Mouse (Mus musculus) midbrain, embryonic 12.5 days (tissue): ENCODE data around the gene Npas3. TPM values are rescaled to one million over a fixed set of nuclear protein-coding genes. Genes with fewer than 3 reads are reported as not detected.
A peak's percentile ranks its signal among the peaks of the same experiment; 100 is the strongest.

Experiments
- ATAC-seq: fragments of 200-750 bp; cut with Nextera tagmentation; 2 replicates; pipeline ENCODE4 v1.8.0; 2017; ENCODE audit warnings: low read depth, moderate TSS enrichment, moderate library complexity; ENCODE audit not compliant: low FRiP score
- H3K27ac ChIP-seq: fragments of 300-500 bp; sonication (generic); replicated peaks from 2 replicates; pipeline ENCODE4 v1.5.1; 2016; ENCODE audit warnings: mild to moderate bottlenecking
- H3K27me3 ChIP-seq: fragments of 300-500 bp; sonication (generic); 2 replicates; pipeline ENCODE4 v1.6.1; 2016; ENCODE audit warnings: mild to moderate bottlenecking
- H3K36me3 ChIP-seq: fragments of 300-500 bp; sonication (generic); 2 replicates; pipeline ENCODE4 v1.6.1; 2016
- H3K4me1 ChIP-seq: fragments of 300-500 bp; sonication (generic); 2 replicates; pipeline ENCODE4 v1.6.1; 2016
- H3K4me2 ChIP-seq: fragments of 300-500 bp; sonication (generic); replicated peaks from 2 replicates; pipeline ENCODE4 v1.6.1; 2016; ENCODE audit warnings: mild to moderate bottlenecking, moderate library complexity
- H3K4me3 ChIP-seq: fragments of 300-500 bp; sonication (generic); 2 replicates; pipeline ENCODE4 v1.5.1; 2016; ENCODE audit warnings: mild to moderate bottlenecking
- H3K9ac ChIP-seq: fragments of 300-500 bp; sonication (generic); replicated peaks from 2 replicates; pipeline ENCODE4 v1.6.1; 2016; ENCODE audit warnings: mild to moderate bottlenecking, moderate library complexity
- H3K9me3 ChIP-seq: fragments of 300-500 bp; sonication (generic); 2 replicates; pipeline ENCODE4 v1.6.1; 2016; ENCODE audit warnings: mild to moderate bottlenecking
- WGBS: fragments of 180-500 bp; shearing (Covaris S2); methylation state at CpG from one replicate; pipeline ENCODE4 v1.1.7; 2016; 5-methylcytosine and 5-hydroxymethylcytosine counted together
- polyA plus RNA-seq: library from polyadenylated mRNA; unstranded; fragments of >200 nt; fragmentation: Nextera tagmentation; extraction: Ambion mirVana; gene quantifications from 2 replicates; pipeline ENCODE4 v1.2.1, GENCODE M21; 2016

Npas3 gene
- polyA plus RNA-seq = 30.0 TPM in 2 replicates

DNA sequence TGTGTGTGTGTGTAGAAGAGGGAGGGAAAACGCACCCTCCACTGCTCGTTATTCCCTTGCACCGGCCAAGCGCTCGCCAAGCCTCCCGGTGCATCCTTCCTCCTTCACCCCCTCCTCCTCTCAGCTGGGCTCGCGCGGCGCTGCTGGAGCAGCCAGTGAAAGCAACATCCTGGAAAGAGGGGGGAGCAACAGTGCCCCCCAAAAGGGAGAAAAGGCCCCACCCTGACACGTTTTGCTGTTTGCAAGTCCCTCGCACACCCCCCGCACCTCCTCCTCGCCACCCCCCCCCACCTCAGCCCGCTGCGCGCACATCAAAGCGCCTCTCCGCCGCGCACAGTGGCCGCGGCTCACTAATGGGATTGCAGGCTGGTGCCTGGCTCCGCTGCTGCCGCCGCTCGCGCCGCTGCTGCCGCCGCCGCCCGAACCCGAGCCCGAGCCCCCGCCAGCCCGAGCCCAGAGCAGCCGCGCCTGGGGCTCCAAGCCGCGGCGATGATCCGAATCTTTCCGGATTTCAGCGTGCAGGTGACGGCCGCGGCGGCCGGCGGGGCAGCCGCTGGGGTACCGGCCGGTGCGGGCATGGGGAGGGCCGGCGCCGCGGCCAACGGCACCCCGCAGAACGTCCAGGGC, at the start of gene Npas3:
Gene Npas3, plus strand, starts transcription at position 577 of the 627 bp plus-strand sequence.
- Histone ChIP-seq H3K4me3 (peak within 1 kb of the TSS; percentile 92), H3K4me1 (peaks cover 37% of the 10 kb centered on the region), H3K4me2 (peak within 1 kb of the TSS; percentile 81), H3K27ac (peak within 1 kb of the TSS; percentile 97), H3K27me3 (no peaks in the 10 kb centered on the region; the same call in 1 of the 2 replicates), H3K36me3 (no peaks in the 10 kb centered on the region), H3K9ac (peak within 1 kb of the TSS; percentile 96), H3K9me3 (no peaks in the 10 kb centered on the region)
- WGBS = 1% methylated on average over 54 of the region's 62 CpGs
- ATAC-seq = peak; percentile 80

DNA sequence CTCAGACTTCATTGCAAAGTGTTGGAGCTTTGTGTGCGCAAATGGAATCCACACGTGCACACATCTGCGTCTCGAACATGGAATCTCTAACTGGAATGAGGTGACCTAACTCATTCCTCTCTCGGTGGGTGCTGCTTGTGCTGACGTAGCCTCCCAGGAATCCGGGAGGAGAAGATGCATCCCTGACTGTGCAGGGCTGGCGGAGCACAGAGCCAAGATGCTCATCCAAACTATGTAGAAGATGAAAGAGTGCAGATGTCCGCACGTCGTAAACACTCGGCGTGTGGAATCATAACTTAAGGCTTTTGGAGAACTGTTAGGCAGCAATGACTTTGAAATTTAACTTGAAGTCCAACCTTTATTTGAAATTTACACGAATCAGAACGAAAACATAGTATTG, 31.3 kb upstream of the Npas3 start:
- H3K27ac ChIP-seq = no peak overlapping the region
- H3K9ac ChIP-seq = no peak overlapping the region
- H3K4me2 ChIP-seq = no peak overlapping the region
- 90% methylated on average over 15 of the region's 15 CpGs for WGBS
- no peaks in the 10 kb centered on the region for H3K27me3 ChIP-seq
- H3K9me3 ChIP-seq = no peaks in the 10 kb centered on the region
- no peak overlapping the region for H3K4me3 ChIP-seq
- H3K36me3 ChIP-seq = no peaks in the 10 kb centered on the region
- ATAC-seq = no peak
- H3K4me1 ChIP-seq = no peaks in the 10 kb centered on the region

DNA sequence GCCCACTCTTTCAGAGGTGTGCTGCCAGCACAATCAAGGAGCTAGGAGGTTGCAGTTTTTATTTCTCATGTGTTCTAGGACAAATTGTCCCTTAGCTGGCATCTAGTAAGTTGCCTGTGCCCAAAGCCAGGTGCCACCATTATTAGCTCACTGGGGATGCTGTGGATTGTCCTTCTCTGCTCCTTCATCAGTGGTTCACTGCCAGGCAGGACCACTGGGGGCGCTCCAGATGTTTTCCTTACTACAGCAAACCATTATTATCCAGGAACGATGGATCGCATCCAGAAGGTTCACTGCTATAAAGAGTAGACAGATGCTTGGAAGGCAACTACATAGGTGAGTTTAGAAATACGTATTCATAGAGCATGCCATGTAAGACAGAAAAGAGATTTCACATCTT, 25.7 kb upstream of the Npas3 start:
- no peak overlapping the region for H3K27ac ChIP-seq
- H3K4me3 ChIP-seq = no peak overlapping the region
- no peaks in the 10 kb centered on the region for H3K9me3 ChIP-seq
- no peak overlapping the region for H3K9ac ChIP-seq
- no peak overlapping the region for H3K4me2 ChIP-seq
- no peaks in the 10 kb centered on the region for H3K36me3 ChIP-seq
- WGBS = 68% methylated on average over 4 of the region's 4 CpGs
- no peaks in the 10 kb centered on the region for H3K27me3 ChIP-seq
- H3K4me1 ChIP-seq = no peaks in the 10 kb centered on the region
- no peak for ATAC-seq

DNA sequence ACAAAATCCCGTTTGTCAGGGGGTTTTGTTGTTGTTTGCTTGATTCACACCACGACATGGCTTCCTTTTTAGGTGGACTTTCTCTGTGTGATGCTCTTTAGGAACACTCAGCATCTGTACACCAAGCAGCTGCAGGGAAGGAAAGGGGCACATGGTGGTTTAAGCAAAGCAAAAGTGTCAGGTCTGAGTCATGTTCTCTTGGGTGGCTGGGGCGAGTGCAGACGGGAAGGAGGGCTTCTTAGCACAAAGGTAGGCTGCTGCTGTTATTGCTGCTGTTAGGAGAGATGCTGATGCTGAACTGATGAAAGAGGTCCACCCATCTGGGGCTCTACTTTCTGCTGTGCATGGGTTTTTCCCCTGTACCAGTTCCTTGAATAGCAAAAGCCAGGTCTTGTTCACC, 21.1 kb upstream of the Npas3 start:
- Histone ChIP-seq H3K27me3 (peaks cover 4% of the 10 kb centered on the region; the same call in 1 of the 2 replicates), H3K4me3 (no peak overlapping the region), H3K4me1 (no peaks in the 10 kb centered on the region), H3K27ac (no peak overlapping the region), H3K9me3 (no peaks in the 10 kb centered on the region), H3K4me2 (no peak overlapping the region), H3K9ac (no peak overlapping the region), H3K36me3 (no peaks in the 10 kb centered on the region)
- 49% methylated on average over 4 of the region's 4 CpGs for WGBS
- no peak for ATAC-seq

DNA sequence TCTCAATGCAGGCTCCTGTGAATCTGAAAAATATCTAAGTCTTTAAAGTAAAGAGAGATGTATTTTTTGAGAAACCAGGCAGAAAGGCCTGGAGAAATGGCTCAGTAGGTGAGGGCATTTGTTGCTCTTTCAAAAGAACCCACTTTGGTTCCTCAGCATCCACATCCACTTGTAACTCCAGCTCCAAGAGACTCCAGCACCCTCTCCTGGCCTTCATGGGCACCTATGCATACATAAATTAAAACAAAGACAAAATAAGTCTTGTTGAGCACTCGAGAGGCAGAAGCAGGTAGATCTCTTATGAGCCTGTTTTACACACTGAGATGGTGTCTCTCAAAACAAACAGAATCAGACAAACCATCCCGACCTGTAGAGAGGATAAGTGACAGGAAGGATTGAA, 19.1 kb upstream of the Npas3 start:
- H3K4me1 ChIP-seq = no peaks in the 10 kb centered on the region
- WGBS = 76% methylated on average over 2 of the region's 2 CpGs
- no peak for ATAC-seq

DNA sequence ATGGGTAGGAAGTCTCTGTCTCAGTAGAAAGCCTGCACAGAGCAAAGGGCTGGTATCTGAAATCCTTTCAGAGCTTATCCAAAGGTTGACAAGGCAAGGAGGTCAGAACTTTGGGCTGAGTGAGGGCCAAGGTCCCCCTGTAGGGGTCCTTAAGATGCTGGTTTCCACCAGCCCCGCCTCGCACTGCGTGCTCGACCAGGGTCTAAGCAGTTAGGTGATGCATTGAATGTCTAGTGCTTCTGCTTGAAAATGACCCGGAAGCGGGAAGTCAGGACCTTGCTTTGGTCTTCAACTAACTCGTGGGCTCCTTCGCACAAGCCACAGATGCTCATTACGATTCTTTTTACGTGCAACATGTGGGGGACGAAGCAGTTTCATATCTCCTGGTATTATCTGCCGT, 2.3 kb upstream of the Npas3 start:
- H3K27me3 ChIP-seq = no peaks in the 10 kb centered on the region; the same call in 1 of the 2 replicates
- no peaks in the 10 kb centered on the region for H3K9me3 ChIP-seq
- H3K9ac ChIP-seq = peak overlapping the region; percentile 96
- H3K4me2 ChIP-seq = peak overlapping the region; percentile 81
- ATAC-seq = no peak
- 2% methylated on average over 12 of the region's 12 CpGs for WGBS
- peaks cover 30% of the 10 kb centered on the region for H3K4me1 ChIP-seq
- peak overlapping the region; percentile 92 for H3K4me3 ChIP-seq
- H3K36me3 ChIP-seq = no peaks in the 10 kb centered on the region
- H3K27ac ChIP-seq = peak overlapping the region; percentile 97

More for the DNA sequence above, 19.1 kb upstream of the Npas3 start:
- Histone ChIP-seq H3K27ac (no peak overlapping the region), H3K36me3 (no peaks in the 10 kb centered on the region), H3K4me2 (no peak overlapping the region), H3K9ac (no peak overlapping the region), H3K4me3 (no peak overlapping the region), H3K27me3 (peaks cover 4% of the 10 kb centered on the region; the same call in 1 of the 2 replicates), H3K9me3 (no peaks in the 10 kb centered on the region)

DNA sequence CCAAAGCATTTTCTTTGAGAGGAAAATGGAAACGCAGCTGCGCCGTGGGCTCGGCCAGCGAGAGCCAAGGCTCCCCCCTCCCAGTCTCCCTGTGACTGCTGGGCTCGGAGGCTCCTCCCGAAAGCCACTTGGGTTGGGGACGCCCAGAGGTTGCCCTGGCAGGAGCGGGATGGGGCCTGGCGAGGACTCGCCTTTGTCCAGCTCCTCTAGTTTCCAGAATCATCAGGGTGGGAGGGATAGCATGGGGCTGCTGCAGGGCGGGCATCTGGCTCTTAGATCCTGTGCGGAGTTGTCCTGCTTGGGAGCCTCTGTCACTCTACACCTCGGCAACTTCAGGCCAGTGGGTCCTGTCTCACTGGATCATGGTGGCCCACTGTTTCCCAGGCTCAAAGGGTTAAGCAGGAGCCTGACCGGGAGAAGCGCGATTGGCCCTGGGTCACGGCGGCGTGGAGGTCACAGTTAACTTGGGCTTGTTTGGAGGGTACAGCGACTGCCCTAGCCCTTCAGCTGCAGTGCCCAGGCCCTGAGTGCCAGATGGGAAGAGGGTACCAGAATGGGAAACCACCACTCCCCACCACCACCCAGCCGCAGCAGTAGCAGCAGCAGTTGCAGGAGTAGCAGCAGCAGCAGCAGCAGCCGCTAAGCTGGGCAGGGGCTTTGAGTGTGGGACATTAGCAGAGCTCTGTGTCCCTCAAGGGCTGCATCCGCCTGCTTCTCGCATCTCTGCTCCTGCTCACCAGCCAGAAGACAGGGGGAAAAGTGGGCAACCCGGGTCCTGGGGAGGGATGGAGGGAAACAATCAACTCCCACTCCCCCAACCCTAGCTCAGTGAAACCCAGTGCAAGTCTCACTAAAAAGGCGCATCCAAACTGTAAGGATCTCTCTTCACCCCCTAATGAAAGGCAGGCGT, 1.6 kb upstream of the Npas3 start:
- H3K27me3 ChIP-seq = no peaks in the 10 kb centered on the region; the same call in 1 of the 2 replicates
- H3K4me2 ChIP-seq = peak overlapping the region; percentile 81
- H3K4me3 ChIP-seq = peak overlapping the region; percentile 92
- peak overlapping the region; percentile 97 for H3K27ac ChIP-seq
- peaks cover 36% of the 10 kb centered on the region for H3K4me1 ChIP-seq
- H3K9ac ChIP-seq = peak overlapping the region; percentile 96
- WGBS = 0% methylated on average over 28 of the region's 28 CpGs
- ATAC-seq = peak; percentile 44
- no peaks in the 10 kb centered on the region for H3K36me3 ChIP-seq
- H3K9me3 ChIP-seq = no peaks in the 10 kb centered on the region

DNA sequence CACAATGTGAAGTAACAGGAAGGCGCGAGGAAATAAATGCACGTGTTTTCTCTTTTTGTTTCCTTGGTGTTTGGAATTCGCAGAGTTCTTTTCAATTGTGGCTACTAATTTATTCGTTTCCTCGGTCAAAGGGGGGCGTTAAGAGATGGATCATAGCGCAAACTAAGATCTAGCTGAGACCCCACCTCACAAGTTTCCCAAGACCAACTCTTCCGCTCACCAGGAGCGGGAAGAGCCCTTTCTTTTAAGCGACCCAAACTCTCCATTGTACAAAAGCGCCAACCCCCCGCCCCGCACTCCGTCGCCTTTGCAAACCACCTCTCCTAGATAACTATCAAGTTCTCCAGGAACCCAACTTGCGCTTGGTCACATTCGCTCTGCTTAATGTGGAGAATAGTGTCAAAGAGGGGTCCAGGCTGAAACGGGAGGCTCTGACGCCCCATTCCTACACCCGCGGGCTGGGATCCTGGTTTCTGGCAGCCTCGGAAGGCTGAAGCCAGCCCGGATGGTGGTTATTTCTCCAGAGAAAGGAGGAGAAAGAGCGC, 914 bp upstream of the Npas3 start:
- H3K27ac ChIP-seq = peak overlapping the region; percentile 97
- H3K4me1 ChIP-seq = peaks cover 37% of the 10 kb centered on the region

DNA sequence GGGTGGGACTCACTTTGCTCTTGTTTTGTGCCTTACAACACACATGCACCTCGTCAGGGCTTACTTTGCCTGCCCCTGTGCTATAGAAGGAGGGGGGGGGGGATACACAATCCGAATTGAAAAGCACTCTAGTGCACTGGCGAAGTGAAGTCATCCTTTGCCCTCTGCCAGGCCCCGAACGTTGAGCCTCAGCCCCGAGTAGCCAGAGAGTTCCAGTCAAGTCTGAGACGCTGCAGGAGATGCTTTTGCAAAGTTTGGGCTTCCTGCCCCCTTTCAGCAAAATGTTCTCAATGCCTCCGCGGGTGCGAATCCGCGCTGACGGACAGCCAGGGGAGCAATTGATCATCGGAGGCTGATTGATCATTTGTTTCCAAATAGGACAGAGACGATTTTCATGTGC, 319 bp downstream of the Npas3 start:
- Histone ChIP-seq H3K4me3 (peak overlapping the region; percentile 92), H3K36me3 (no peaks in the 10 kb centered on the region), H3K4me1 (peaks cover 38% of the 10 kb centered on the region), H3K9me3 (no peaks in the 10 kb centered on the region), H3K9ac (peak overlapping the region; percentile 96), H3K27ac (peak overlapping the region; percentile 97), H3K4me2 (peak overlapping the region; percentile 81), H3K27me3 (no peaks in the 10 kb centered on the region; the same call in 1 of the 2 replicates)
- WGBS = 0% methylated on average over 15 of the region's 15 CpGs
- 0 out of 2 replicates have a peak, but pooled peaks have one; percentile 0 for ATAC-seq

More for the DNA sequence above, 914 bp upstream of the Npas3 start:
- Histone ChIP-seq H3K27me3 (no peaks in the 10 kb centered on the region; the same call in 1 of the 2 replicates), H3K9ac (peak overlapping the region; percentile 96), H3K36me3 (no peaks in the 10 kb centered on the region), H3K9me3 (no peaks in the 10 kb centered on the region), H3K4me2 (peak overlapping the region; percentile 81), H3K4me3 (peak overlapping the region; percentile 92)
- WGBS = under 1% methylated on average over 25 of the region's 25 CpGs
- peak; percentile 0; the same call in 1 of the 2 replicates for ATAC-seq

DNA sequence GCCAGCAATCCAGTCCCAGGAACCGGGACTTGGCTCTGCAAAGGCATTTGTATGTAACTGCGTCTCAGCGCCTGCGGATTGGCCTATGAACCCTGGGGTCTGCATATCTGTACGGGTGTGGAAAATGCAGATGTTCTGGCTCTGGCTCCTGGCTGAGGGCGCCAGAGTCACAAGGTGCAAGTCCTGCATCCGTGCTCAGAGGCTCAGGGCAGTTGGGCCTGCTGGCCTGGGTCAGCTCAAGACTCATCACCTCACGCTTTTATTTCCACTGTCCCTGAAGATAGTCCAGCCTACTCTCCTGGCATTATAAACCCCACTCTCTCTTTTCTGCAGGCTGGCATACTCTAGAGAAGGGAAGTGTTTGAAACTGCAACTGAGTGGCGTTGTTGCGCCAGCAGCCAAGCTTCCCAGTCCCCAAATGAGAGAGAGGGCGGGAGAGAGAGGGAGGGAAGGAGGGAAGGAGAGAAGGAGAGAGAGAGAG, 3.3 kb downstream of the Npas3 start:
- no peak for ATAC-seq
- no peaks in the 10 kb centered on the region for H3K27me3 ChIP-seq
- H3K4me1 ChIP-seq = peaks cover 44% of the 10 kb centered on the region
- H3K4me3 ChIP-seq = peak overlapping the region; percentile 90
- WGBS = under 1% methylated on average over 10 of the region's 11 CpGs
- no peaks in the 10 kb centered on the region for H3K9me3 ChIP-seq
- H3K9ac ChIP-seq = peak overlapping the region; percentile 100
- peak overlapping the region; percentile 72 for H3K4me2 ChIP-seq
- no peaks in the 10 kb centered on the region for H3K36me3 ChIP-seq
- H3K27ac ChIP-seq = peak overlapping the region; percentile 99

DNA sequence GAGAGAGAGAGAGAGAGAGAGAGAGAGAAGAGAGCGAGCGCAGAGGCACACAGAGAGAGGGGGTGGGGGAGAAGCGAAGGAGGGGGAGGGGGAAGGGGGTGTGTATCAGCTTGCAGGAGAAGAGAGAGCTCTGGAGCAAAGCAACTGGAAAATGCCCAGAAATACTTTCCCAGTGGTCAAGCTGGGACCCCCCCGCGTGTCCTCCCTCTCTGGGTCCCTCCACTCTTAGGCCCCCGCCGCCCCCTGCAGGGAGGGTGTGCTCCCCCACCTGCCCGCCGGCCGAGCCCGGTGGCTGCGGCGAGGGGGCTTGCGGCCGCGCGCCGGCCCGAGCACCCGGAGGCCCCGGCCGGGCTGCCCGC, 3.7 kb downstream of the Npas3 start:
- no peaks in the 10 kb centered on the region for H3K27me3 ChIP-seq
- H3K9ac ChIP-seq = peak overlapping the region; percentile 100
- H3K27ac ChIP-seq = peak overlapping the region; percentile 99
- peak; percentile 31 for ATAC-seq
- H3K36me3 ChIP-seq = no peaks in the 10 kb centered on the region
- peaks cover 44% of the 10 kb centered on the region for H3K4me1 ChIP-seq
- no peaks in the 10 kb centered on the region for H3K9me3 ChIP-seq
- peak overlapping the region; percentile 90 for H3K4me3 ChIP-seq
- 0% methylated on average over 13 of the region's 23 CpGs for WGBS
- peak overlapping the region; percentile 72 for H3K4me2 ChIP-seq
